Mouse (Mus musculus): ENCODE data around the gene Zyg11a.
"Not testable (repeated sequence)": the region's sequence is repeated elsewhere in the genome, so short reads cannot be mapped to it uniquely, and the experiment has no call there.

Zyg11a gene

DNA sequence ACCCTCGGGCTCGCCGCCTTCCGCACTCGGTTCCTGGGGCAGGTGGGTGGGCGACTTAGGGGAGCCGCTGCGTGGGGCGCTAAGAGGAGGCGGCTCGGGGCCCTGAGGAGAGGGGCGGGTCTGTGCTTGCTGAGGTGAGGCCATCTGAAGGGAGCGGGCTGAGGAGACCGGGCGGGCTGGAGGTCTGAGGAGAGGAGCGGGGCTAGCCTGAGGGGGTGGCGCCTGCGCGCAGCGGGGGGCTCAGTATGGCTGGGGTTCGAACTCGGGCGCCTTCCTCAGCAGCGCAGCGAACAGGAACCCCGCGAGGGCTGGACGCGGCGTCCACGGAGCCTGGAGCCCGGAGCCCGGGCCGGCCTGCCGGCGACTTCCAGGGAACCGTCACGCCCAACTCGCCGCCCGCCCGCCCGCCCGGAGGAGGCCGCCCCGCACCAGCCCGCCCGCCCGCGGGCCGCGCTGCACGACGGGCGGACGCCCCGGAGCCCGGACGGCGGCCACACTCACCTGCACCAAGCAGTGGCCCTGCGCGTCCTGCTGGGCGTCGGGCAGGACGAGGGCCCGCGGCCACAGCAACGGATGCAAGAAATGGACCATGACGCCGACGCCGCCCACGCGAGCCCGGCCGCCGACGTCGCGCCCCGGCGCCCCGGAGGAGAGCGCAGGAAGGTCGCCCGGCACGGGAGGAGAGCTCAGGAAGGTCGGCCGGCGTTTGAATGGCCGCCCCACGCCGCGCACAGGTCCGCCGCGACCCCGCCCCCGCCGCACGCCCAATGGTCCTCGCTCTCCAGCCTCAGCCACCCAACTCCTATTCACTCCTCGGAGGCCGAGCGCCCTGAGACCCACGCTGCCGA lies at the start of gene Zyg11a:
TSS of gene Zyg11a (minus strand) at position 717 of the 848 bp plus-strand sequence.
- no peak for DNase-seq (ENCODE audit: low read depth)

DNA sequence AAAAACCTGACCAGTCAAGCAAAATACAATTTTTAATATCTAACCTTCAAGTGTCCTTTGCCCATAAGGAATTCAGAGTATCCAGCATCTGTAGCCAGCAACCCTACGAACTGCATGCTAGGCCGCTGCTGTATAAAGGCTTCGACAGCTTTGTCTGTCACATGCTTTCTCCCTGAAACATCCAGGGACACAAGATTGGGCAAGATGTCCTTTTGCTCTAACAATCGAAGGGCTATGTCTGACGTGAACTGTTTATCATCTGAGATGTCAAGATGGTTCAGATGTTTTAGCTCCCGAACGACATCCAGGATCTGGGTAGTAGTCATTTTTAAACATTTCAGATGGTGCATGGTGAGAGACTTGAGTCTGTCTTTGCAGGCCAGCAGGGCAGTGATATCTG lies 47.9 kb upstream of the Zyg11a start:
- DNase-seq (ENCODE audit: low read depth) = no peak

GRCm38 (mm10) chr4:108253317-108253716 lies 35.5 kb upstream of the Zyg11a start:
- DNase-seq (ENCODE audit: low read depth) = no peak

GRCm38 (mm10) chr4:108250501-108250900 lies 32.7 kb upstream of the Zyg11a start:
- DNase-seq (ENCODE audit: low read depth) = no peak

- no peak for DNase-seq (ENCODE audit: low read depth)
Observed at GRCm38 (mm10) chr4:108249314-108249713, 31.5 kb upstream of the Zyg11a start.

DNA sequence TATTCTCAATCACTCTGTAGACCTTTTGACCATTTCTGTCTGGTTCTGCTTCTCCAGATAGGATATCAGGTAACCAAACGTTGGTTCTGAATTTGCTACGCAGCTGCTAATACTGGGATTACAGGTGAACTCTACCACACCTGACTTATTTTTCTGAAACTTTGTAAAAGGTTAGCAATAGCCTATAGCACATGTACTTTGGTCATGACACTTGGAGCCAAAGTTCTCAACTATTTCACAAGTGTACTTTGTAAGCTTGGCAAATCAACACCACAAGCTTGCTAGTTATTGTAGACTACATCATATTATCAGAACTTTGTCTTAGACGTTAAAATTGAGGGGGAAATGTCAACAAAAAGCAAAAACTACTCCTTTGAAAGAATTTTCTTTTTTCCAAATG lies 15.8 kb upstream of the Zyg11a start:
- no peak for DNase-seq (ENCODE audit: low read depth)

- DNase-seq (ENCODE audit: low read depth) = no peak
Observed at GRCm38 (mm10) chr4:108225341-108225872, 7.6 kb upstream of the Zyg11a start.

DNA sequence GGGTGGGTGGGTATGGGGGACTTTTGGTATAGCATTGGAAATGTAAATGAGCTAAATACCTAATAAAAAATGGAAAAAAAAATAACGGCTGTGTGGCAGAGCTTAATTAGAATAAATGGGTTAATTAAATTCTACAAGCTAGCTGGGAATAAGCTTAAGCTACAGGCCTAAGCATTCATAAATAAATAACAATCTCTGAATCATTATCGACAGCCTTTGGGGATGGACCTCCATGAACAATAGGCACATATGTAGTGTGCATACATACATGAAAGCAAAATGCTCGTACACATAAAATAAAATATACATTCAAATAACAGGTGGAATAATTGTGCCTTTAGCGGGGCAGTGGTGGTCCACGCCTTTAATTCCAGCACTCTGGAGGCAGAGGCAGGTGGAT lies 4.7 kb upstream of the Zyg11a start:
- no peak for DNase-seq (ENCODE audit: low read depth)

DNA sequence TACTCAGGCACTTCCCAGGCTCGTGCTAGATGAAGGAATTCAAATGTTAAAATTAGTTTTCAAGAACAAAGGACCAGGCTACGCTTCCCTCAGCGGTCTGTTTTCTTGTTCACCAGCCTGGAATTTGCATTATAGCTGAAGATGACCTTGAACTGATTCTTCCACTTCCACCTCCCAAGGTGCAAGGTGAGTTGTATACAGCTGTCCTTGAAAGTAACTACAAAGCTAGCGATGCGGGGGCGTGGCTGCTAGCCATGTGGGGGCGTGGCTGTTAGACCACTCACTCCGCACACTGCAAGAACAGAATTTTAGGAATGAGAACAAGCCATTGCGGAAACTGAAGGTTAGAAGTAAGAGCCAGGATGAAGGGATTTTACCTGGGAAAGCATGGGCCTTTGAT lies 1.2 kb upstream of the Zyg11a start:
- no peak for DNase-seq (ENCODE audit: low read depth)

DNA sequence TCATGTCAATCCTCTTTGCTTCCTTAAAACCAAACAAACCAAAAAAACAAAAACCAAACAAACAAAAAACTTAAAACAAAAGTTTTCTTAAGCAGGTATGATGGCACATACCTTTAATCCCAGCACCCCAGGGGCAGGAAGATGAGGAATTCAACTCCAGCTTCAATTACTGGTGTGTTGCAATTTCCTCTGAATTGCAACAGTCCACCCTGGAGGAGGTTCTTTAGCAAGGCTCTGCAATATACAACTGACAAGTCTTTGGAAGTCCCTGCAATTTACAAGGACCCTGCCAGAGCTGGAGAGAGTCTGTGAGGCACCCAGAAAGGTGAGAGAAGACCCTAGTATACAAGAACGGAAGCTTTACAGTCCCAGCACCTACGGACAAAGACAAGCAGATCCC lies 4.8 kb downstream of the Zyg11a start:
- DNase-seq (ENCODE audit: low read depth) = no peak

- no peak for DNase-seq (ENCODE audit: low read depth)
Observed at GRCm38 (mm10) chr4:108204629-108205028, 13.2 kb downstream of the Zyg11a start.

DNA sequence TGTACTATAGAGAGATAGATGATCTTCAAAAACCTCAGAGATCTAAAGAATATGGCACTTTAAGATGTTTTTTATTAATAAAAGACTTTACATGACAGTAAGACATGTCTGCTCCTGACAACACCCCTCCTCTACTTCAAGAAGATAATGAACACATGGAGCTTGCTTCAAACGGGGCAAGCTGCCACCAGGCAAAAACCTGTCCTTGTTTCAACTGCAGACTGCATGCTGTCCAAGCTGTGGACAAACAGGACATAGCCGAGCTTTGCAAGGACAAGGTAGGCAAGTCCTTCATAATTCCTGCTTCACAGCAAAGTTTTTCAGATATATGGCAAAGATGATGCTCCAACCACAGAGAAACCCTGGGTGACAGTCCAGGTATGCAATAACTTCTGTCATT lies 18.6 kb downstream of the Zyg11a start:
- DNase-seq (ENCODE audit: low read depth) = no peak

- no peak for DNase-seq (ENCODE audit: low read depth)
Observed at GRCm38 (mm10) chr4:108196277-108196855, 21.5 kb downstream of the Zyg11a start.

DNA sequence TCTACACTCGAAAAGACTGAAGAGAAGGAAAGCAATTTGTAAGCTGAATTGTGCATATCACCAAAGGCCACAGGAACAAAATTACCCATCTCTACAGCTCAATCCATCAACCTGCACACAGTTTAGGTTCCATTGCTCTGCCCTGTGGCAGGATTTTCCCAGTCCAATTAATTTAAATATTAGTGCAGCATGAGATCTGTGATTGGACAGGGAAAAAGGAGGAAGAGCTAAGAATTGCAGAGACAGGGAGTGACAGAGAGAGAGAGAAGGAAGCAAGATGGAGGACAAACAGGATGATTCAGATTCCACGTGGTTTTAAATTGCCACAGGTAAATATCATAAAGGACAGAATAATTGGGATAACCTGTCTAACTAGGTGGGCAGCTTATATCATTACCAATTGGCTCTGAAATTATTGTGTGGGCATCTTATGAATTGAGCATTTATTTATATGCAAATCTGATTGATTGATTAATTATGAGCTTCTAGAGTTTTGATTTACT lies 25.0 kb downstream of the Zyg11a start:
- DNase-seq (ENCODE audit: low read depth) = no peak

DNA sequence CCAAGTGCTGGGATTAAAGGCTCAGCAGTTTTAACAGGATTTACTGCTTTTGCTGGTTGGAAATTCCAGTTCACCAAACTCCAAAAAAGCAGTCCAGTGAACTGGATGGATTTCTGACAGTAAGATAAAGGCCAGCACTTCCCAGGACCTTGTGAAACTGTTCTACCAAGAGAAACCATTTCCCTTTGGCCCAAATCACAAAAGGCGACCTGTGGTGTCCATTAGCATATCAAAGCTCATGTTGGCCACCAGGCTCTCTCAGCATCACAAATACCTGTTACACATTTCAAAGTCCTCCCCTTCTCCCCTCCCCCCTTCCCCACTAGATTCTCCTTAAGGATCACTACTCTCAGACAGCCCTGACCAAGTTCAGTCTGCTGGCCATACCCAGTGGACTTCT lies 35.6 kb downstream of the Zyg11a start:
- no peak for DNase-seq (ENCODE audit: low read depth)

- DNase-seq (ENCODE audit: low read depth) = no peak
Observed at GRCm38 (mm10) chr4:108168056-108168455, 49.8 kb downstream of the Zyg11a start.

GRCm38 (mm10) chr4:108166874-108167273 lies 51.0 kb downstream of the Zyg11a start:
- DNase-seq (ENCODE audit: low read depth) = no peak

GRCm38 (mm10) chr4:108165152-108165895 lies 52.5 kb downstream of the Zyg11a start, which contains the start of gene Echdc2:
TSS of gene Echdc2 (plus strand) at chr4:108165437.
- DNase-seq (ENCODE audit: low read depth) = peak; percentile 12

DNA sequence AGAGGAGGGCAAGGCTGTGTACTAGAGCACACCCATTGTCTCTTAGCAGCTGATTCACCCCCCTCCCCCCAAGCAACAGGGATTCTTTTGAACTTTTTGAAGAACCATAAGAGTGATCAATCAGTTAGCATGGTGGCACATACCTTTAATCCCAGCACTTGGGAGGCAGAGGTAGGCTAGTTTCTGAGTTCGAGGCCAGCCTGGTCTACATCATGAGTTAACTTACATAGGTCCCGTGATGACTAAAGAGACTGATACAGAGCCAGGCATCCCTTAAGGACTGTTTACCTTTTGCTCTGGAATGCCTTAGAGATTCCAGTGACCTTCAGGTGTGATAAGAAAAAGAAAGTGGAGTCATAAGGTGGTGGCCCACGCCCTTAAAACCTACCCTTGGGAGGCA lies 54.6 kb downstream of the Zyg11a start:
- DNase-seq (ENCODE audit: low read depth) = no peak

DNA sequence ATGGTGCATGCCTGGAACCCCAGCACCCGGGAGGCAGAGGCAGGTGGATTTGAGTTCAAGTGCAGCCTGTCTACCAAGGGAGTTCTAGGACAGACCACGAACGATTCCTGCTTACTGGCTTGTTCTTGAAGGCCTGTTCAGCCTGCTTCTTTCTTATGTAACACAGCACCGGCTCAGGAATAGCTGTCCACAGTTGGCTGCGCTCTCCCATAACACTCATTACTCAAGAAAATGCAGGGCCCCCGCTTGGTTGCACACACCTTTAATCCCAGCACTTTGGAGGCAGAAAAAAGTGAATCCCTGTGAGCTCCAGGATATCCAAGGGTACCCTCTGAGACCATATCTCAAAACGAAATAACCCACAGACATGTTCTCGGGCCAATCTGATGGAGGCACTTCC lies 55.9 kb downstream of the Zyg11a start:
- DNase-seq (ENCODE audit: low read depth) = no peak

- not testable (repeated sequence) for DNase-seq (ENCODE audit: low read depth)
Observed at GRCm38 (mm10) chr4:108155141-108155540, 62.7 kb downstream of the Zyg11a start.

GRCm38 (mm10) chr4:108145554-108145953 lies 72.3 kb downstream of the Zyg11a start:
- DNase-seq (ENCODE audit: low read depth) = not testable (repeated sequence)
